Mouse (Mus musculus): ENCODE measurements around the gene Kdelr2.

- TF ChIP-seq CTCF (IDR thresholded peaks at IDR 0.05; ENCODE audit: insufficient read depth, low read depth, low read length), result no peak
- no peak for TF ChIP-seq POLR2A (IDR thresholded peaks at IDR 0.05; ENCODE audit: insufficient read depth, low read depth, low read length)
Measured at GRCm38 (mm10) chr5:143395649-143396048, 8.0 kb upstream of the Kdelr2 start.

Data from olfactory bulb, adult 2 months (tissue).